Mouse (Mus musculus) brain, embryonic 14.5 days (tissue): ENCODE results near the gene Hoxd13. TPM values are rescaled to one million over a fixed set of nuclear protein-coding genes. Genes with fewer than 3 reads are reported as not detected.
A peak's percentile ranks its signal among the peaks of the same experiment; 100 is the strongest.

Experiments used
- DNase-seq: peaks from one replicate; pipeline ENCODE4 v3.0.0-alpha.2; 2011; ENCODE audit warnings: low read depth
- CTCF ChIP-seq: fragments of 200-500 bp; IDR thresholded peaks from 2 replicates; pipeline ENCODE4 v1.5.1; 2012; ENCODE audit warnings: inconsistent platforms, mild to moderate bottlenecking, moderate library complexity, borderline replicate concordance; ENCODE audit not compliant: insufficient read depth, insufficient read length; ENCODE audit errors: extremely low read depth
- POLR2A ChIP-seq: fragments of 200-500 bp; IDR thresholded peaks from 2 replicates; pipeline ENCODE4 v1.6.1; 2012; ENCODE audit warnings: mild to moderate bottlenecking, inconsistent platforms, borderline replicate concordance; ENCODE audit not compliant: poor library complexity, insufficient read depth, insufficient read length, severe bottlenecking; ENCODE audit errors: extremely low read depth
- polyA plus RNA-seq: library from polyadenylated mRNA; depleted of rRNA; stranded (reverse); fragments of >200 nt; gene quantifications from 2 replicates; pipeline ENCODE4 v1.2.3, GENCODE M21; 2012

Hoxd13 gene
- polyA plus RNA-seq, 1 experiment: 0.16 TPM

GRCm38 (mm10) chr2:74699664-74700545, 31.8 kb downstream of the Hoxd13 start:
- TF ChIP-seq POLR2A (no peak), CTCF (no peak)
- DNase-seq: no peak

GRCm38 (mm10) chr2:74700546-74701112, 32.5 kb downstream of the Hoxd13 start:
- no peak for TF ChIP-seq POLR2A
- TF ChIP-seq CTCF: no peak

GRCm38 (mm10) chr2:74701949-74702819, 34.1 kb downstream of the Hoxd13 start:
- TF ChIP-seq CTCF (peak; percentile 95), POLR2A (no peak)
- DNase-seq: peak; percentile 91

More at GRCm38 (mm10) chr2:74700546-74701112, 32.5 kb downstream of the Hoxd13 start:
- DNase-seq: no peak

- no peak for DNase-seq
- TF ChIP-seq POLR2A (no peak), CTCF (no peak)
Measured at GRCm38 (mm10) chr2:74702820-74703219, 34.7 kb downstream of the Hoxd13 start.

- DNase-seq: no peak
- TF ChIP-seq POLR2A: no peak
- no peak for TF ChIP-seq CTCF
Measured at GRCm38 (mm10) chr2:74703317-74703716, 35.2 kb downstream of the Hoxd13 start.

GRCm38 (mm10) chr2:74703720-74704392, 35.7 kb downstream of the Hoxd13 start:
- TF ChIP-seq CTCF: no peak
- no peak for TF ChIP-seq POLR2A

GRCm38 (mm10) chr2:74704393-74704998, 36.4 kb downstream of the Hoxd13 start, which contains the start of gene Hoxd8:
Gene Hoxd8, plus strand, starts transcription at chr2:74704615.
- TF ChIP-seq POLR2A (no peak), CTCF (no peak)

More at GRCm38 (mm10) chr2:74703720-74704392, 35.7 kb downstream of the Hoxd13 start:
- no peak for DNase-seq

GRCm38 (mm10) chr2:74704999-74705466, 36.9 kb downstream of the Hoxd13 start:
- no peak for TF ChIP-seq CTCF
- no peak for TF ChIP-seq POLR2A
- no peak for DNase-seq

More at GRCm38 (mm10) chr2:74704393-74704998, 36.4 kb downstream of the Hoxd13 start, which contains the start of gene Hoxd8:
- DNase-seq: no peak

GRCm38 (mm10) chr2:74705467-74706089, 37.5 kb downstream of the Hoxd13 start:
- TF ChIP-seq CTCF (no peak), POLR2A (no peak)
- no peak for DNase-seq

GRCm38 (mm10) chr2:74706393-74706960, 38.4 kb downstream of the Hoxd13 start:
- TF ChIP-seq POLR2A (no peak), CTCF (no peak)
- no peak for DNase-seq
